9 mouse cellular contexts compared by ENCODE assay signal in the genomic region with DNA sequence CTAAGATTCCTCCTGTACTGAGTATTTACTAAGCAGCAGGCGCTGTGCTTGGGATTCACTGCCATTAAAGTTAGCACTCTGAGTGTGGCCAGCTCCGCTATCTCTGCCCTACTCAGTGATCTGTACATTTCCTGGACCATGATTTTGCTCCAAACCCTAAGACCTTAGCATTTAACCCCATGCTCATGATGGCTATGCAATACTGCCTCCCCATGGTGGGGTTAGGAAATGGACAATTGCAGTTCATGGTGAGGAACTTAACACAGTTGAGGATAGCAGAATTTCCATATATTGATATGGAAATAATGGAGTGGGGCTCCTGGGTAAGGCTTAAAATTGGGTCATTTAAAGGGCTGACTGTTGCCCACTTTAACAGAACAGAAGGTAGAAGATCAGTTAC. TPM values are rescaled to one million over a fixed set of nuclear protein-coding genes. Genes with fewer than 3 reads are reported as not detected.
A peak's percentile ranks its signal among the peaks of the same experiment; 100 is the strongest.
DNase-seq lines count a peak whose midpoint lies in the region; ATAC-seq and TF ChIP-seq lines count a peak whose summit lies in the region.
"Had no signal": no experiment of that assay in that cellular context is flagged by ENCODE, and none has a peak within 500 bp of the region (broad histone marks: within the 10 kb centered on the region; RNA-seq: fewer than 3 reads in every experiment).

No protein-coding gene starts in this region.

- no peaks in the 10 kb centered on the region for H3K79me2 ChIP-seq in heart, adult 2 months (replicated peaks; ENCODE audit: control insufficient read depth, insufficient read depth, low read length)

- peaks cover 3% of the 10 kb centered on the region for H3K4me1 ChIP-seq in heart, adult 2 months (ENCODE audit: control insufficient read depth, insufficient read depth, low read length)
- H3K4me1 ChIP-seq in kidney, postnatal 0 days (replicated peaks; ENCODE audit: insufficient read depth, low read length) = no peaks in the 10 kb centered on the region
- H3K4me1 ChIP-seq in intestine, embryonic 16.5 days (ENCODE audit: control insufficient read depth, insufficient read depth, low read length) = no peaks in the 10 kb centered on the region

- no peak for TF ChIP-seq POLR2A in heart, adult 2 months (IDR thresholded peaks at IDR 0.05; ENCODE audit: insufficient read depth, low read depth, low read length)

- no peak for ATAC-seq in Patski
- no peak for ATAC-seq in kidney, postnatal 0 days (replicated peaks; ENCODE audit: low FRiP score, low read depth)
- ATAC-seq in intestine, embryonic 16.5 days = no peak

- no peak overlapping the region for H3K9ac ChIP-seq in heart, adult 2 months (ENCODE audit: low read depth, low read length)
- H3K9ac ChIP-seq in kidney, postnatal 0 days (ENCODE audit: low read depth, low read length) = no peak overlapping the region
- no peak overlapping the region for H3K9ac ChIP-seq in intestine, embryonic 16.5 days (ENCODE audit: low read depth, low read length)

- H3K4me3 ChIP-seq in heart, adult 2 months = no peak overlapping the region
- no peak overlapping the region for H3K4me3 ChIP-seq in kidney, postnatal 0 days (replicated peaks; ENCODE audit: low read depth, low read length)
- no peak overlapping the region for H3K4me3 ChIP-seq in intestine, embryonic 16.5 days (ENCODE audit: low read length)

- TF ChIP-seq EP300 in heart, adult 2 months (IDR thresholded peaks at IDR 0.05; ENCODE audit: insufficient read depth, low read depth, low read length) = no peak

- CTCF ChIA-PET in Patski (lab: Charles Lee) = interaction anchor here (0.9 to 5.0 kb wide), 6 partner anchors 10 to 221 kb away, joined by 3 to 48 read pairs (median 4); partner anchors contain the start of gene D6Ertd527e

- H3K9me3 ChIP-seq in kidney, postnatal 0 days (replicated peaks; ENCODE audit: low read length) = no peaks in the 10 kb centered on the region
- no peaks in the 10 kb centered on the region for H3K9me3 ChIP-seq in intestine, embryonic 16.5 days (ENCODE audit: control insufficient read depth, low read length)

- intact Hi-C loops in heart, adult 2 months (cut with DNase I) = loop anchor here (1.0 kb wide), 1 partner anchor 222 kb away; no protein-coding TSS in a partner anchor

- TF ChIP-seq CTCF in heart, adult 2 months (IDR thresholded peaks at IDR 0.05) = peak; percentile 72
- TF ChIP-seq CTCF in Patski (IDR thresholded peaks at IDR 0.05) = peak; percentile 85
- peak; percentile 82 for TF ChIP-seq CTCF in kidney, postnatal 0 days (IDR thresholded peaks at IDR 0.05; ENCODE audit: low read depth)

- POLR2A ChIA-PET in Patski (lab: Charles Lee) = interaction anchor here (1.1 kb wide), 1 partner anchor 220 kb away, joined by 3 read pairs; no protein-coding TSS in a partner anchor

- H3K4me2 ChIP-seq in kidney, postnatal 0 days (ENCODE audit: low read length) = no peak overlapping the region
- H3K4me2 ChIP-seq in intestine, embryonic 16.5 days (ENCODE audit: low read depth, low read length) = no peak overlapping the region

- in situ Hi-C loops in Patski (cut with MboI; ENCODE audit: low pct_unique_long_range_greater_than_20kb) = no loop called here

- no peaks in the 10 kb centered on the region for H3K36me3 ChIP-seq in heart, adult 2 months (ENCODE audit: control insufficient read depth, insufficient read depth, low read length)
- no peaks in the 10 kb centered on the region for H3K36me3 ChIP-seq in kidney, postnatal 0 days (ENCODE audit: insufficient read depth, low read length)
- no peaks in the 10 kb centered on the region for H3K36me3 ChIP-seq in intestine, embryonic 16.5 days (ENCODE audit: control insufficient read depth, insufficient read depth, low read length)

- 75% methylated on average over 2 of the region's 2 CpGs for WGBS in heart, adult 2 months
- WGBS in kidney, postnatal 0 days = 81% methylated on average over 2 of the region's 2 CpGs
- 88% methylated on average over 2 of the region's 2 CpGs for WGBS in intestine, embryonic 16.5 days

- no peak for DNase-seq in heart, adult 2 months
- no peak for DNase-seq in heart, adult 8-10 months (ENCODE audit: low spot score)
- peak; percentile 59 for DNase-seq in 416B (ENCODE audit: low read depth)
- DNase-seq in Patski (ENCODE audit: low read depth, low spot score) = no peak
- peak; percentile 41 for DNase-seq in kidney, postnatal 0 days (ENCODE audit: low spot score)
- peak; percentile 54 for DNase-seq in retina, postnatal 1 day
- no peak for DNase-seq in urinary bladder, adult 2 months (ENCODE audit: low spot score)

- no peak overlapping the region for H3K27ac ChIP-seq in heart, adult 2 months
- no peak overlapping the region for H3K27ac ChIP-seq in kidney, postnatal 0 days
- no peak overlapping the region for H3K27ac ChIP-seq in intestine, embryonic 16.5 days (ENCODE audit: low read length)

- no peaks in the 10 kb centered on the region for H3K27me3 ChIP-seq in heart, adult 2 months (ENCODE audit: control insufficient read depth, insufficient read depth, low read length)
- H3K27me3 ChIP-seq in Patski = no peaks in the 10 kb centered on the region
- H3K27me3 ChIP-seq in kidney, postnatal 0 days (ENCODE audit: insufficient read depth, low read length) = no peaks in the 10 kb centered on the region
- no peaks in the 10 kb centered on the region for H3K27me3 ChIP-seq in intestine, embryonic 16.5 days (replicated peaks; ENCODE audit: control insufficient read depth, insufficient read depth, low read length)

RNA-seq across cellular contexts. Expression of gene Antxr1, which starts 12.2 kb away (rescaled TPM):
- 1 to 10 TPM; 6.5 to 8.5 TPM for total RNA-seq in heart, adult 2 months (2021)
- polyA plus RNA-seq in heart, adult 2 months (2012; rRNA removed) = 4.8 and 7.1 TPM in 2 replicates
- total RNA-seq in heart, adult 8-10 months (2022) = 1 to 10 TPM; 5.6 to 6.6 (median 6.0) TPM
- 25.1 TPM for polyA plus RNA-seq in Patski (2021)
- polyA plus RNA-seq in kidney, postnatal 0 days (2015; fragmentation: Nextera tagmentation; extraction: Ambion mirVana) = 5.0 and 5.2 TPM in 2 replicates
- polyA plus RNA-seq in urinary bladder, adult 2 months (2012; rRNA removed) = 28.5 and 45.1 TPM in 2 replicates
- polyA plus RNA-seq in intestine, embryonic 16.5 days (2015; fragmentation: Nextera tagmentation; extraction: Ambion mirVana) = 3.9 and 4.1 TPM in 2 replicates

RNA-seq across cellular contexts. Expression of gene Gkn1, which starts 27.4 kb away (rescaled TPM):
- not detected for total RNA-seq in heart, adult 2 months (2021)
- 0.12 TPM in 2 replicates for polyA plus RNA-seq in heart, adult 2 months (2012; rRNA removed)
- not detected for total RNA-seq in heart, adult 8-10 months (2022)
- polyA plus RNA-seq in Patski (2021) = not detected
- polyA plus RNA-seq in kidney, postnatal 0 days (2015; fragmentation: Nextera tagmentation; extraction: Ambion mirVana) = not detected in 2 replicates
- polyA plus RNA-seq in urinary bladder, adult 2 months (2012; rRNA removed) = 0.06 TPM in 1 of 2 replicates, not detected in the other
- not detected in 2 replicates for polyA plus RNA-seq in intestine, embryonic 16.5 days (2015; fragmentation: Nextera tagmentation; extraction: Ambion mirVana)
- total RNA-seq: heart, postnatal 14 days had no signal

RNA-seq across cellular contexts. Expression of gene Gkn2, which starts 49.8 kb away (rescaled TPM):
- not detected for total RNA-seq in heart, adult 2 months (2021)
- not detected in 2 replicates for polyA plus RNA-seq in heart, adult 2 months (2012; rRNA removed)
- not detected for total RNA-seq in heart, adult 8-10 months (2022)
- polyA plus RNA-seq in Patski (2021) = not detected
- polyA plus RNA-seq in kidney, postnatal 0 days (2015; fragmentation: Nextera tagmentation; extraction: Ambion mirVana) = not detected in 2 replicates
- polyA plus RNA-seq in urinary bladder, adult 2 months (2012; rRNA removed) = not detected in 2 replicates
- polyA plus RNA-seq in intestine, embryonic 16.5 days (2015; fragmentation: Nextera tagmentation; extraction: Ambion mirVana) = not detected in 2 replicates
- total RNA-seq: heart, postnatal 14 days had no signal

Comparison
In these comparisons a context has a peak if more than half of its experiments do, and no peak if none do; other contexts are left out.
1. DNase-seq: peak in 416B (single experiment), kidney, postnatal 0 days (single experiment) and retina, postnatal 1 day (single experiment); none in heart, adult 2 months (0 of 2), heart, adult 8-10 months (single experiment), Patski (single experiment) and urinary bladder, adult 2 months (single experiment).
2. Peak in every context shown above with its lines, with median percentiles within 50 percentile points of each other: CTCF ChIP-seq.